Mouse (Mus musculus) lung, postnatal 25 days (tissue): ENCODE results near the gene Maip1.

Source experiments
- DNase-seq: peaks from one replicate; pipeline ENCODE4 v3.0.0; 2022; ENCODE audit warnings: low spot score

Maip1 gene

DNA sequence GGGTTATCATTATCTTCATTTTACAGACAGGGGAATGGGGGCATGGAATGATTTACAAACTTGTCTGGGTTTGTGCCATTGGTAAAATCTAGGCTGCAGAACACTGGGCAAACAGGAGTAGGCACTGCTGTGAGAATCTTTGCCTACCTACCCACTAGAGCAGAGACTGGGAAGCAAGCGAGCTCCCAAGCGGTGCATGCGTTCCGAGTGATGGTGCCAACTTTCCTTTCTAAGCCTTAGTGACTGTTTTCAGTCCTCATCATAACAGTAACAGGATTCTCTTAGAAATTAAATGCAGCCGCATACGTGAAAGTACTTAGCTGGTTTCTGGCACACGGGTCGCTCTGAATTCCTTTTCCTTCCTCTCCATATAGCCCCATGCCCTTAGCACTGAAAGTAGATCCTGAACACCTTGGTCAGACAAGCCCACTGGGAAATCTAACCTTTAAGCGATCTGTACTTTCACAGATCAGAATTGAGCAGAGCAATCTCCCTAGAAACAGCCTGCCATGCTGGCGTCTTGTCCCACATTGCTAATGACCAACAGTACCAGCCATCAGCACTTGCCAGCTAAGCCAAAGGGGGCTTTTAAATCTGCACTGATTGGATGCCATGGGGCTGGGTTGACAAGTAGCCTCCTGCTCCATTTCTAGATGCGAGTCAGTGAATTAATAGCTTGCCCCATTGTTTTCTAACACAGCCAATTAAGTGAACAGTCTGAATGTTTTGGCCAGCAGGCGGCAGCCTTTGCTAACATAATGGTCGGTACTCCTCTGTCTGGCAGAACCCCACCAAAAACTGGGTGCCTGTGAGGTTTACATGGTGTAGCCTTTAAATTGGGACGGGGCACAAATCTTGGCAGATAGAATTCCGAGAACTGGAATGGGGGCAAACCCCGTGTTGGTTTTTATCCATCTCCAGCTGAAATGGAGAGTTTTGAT lies 22.5 kb downstream of the Maip1 start:
- peak; percentile 83 for DNase-seq

DNA sequence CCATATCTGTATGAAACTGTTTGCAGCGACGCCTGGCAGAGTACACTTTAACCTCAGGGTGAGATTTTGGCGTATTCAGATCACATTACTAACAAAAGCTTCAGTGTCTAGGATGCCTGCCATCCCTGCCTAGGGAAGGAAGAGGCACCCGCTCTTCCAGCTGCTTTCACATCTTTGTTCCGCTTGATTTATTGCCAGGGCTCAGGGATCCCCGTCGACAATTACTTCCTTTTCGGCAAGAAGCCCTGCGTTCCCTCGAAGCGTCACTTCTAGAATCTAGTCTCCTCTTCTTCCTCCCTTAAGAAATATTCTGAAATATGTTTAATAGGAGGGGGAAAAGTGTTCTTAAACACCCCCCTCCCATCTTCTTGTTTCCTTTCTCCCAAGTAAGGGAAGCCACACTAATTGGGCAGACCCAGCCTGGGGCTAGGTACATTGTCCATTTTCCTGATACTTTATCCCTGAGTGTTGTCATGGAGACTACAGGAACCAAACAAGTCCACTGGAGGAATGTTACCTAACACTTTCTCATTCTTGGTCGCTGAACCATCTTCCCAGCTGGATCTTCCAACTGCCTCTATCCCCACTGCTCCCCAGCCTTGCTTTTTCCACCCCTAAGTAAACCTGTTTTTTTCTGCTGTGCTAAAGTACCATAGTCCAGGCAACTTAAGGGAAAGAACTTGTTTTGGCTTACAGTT lies 23.8 kb downstream of the Maip1 start:
- no peak for DNase-seq

DNA sequence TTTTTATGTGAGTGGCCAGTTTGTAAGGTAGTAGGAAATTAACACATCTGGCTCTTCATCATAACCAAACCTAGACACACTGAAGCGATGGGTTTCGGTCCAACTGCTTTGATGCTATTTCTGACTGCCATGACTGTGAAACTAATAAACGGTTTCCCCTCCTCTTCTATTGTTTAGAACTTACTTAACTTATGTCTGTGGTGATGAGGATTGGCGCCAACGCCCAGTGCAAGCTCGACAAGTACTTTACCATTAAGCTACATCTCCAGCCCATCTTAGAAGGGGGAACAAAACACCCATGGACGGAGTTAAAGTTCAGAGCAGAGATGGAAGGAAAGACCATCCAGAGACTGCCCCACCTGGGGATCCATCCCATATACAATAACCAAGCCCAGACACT lies 27.0 kb downstream of the Maip1 start:
- DNase-seq = no peak

DNA sequence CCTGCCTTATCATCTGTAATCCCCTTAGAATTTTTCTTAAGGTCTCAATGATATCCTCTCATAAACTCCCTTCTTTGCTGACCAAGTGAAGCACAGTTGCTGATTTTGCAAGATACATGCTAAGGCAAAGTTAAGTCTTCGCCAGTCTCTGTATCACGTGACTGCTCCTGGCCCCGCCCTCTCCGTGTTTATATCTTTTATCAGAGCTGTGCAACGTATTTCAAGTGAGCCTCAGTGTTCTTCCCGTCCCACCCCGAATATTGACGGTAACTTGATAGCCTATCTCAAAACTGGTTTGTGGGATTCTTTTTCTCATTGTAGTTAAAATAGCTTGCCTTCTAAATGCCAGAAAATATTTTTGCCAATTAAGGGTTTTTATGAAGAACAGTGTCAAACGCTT lies 30.3 kb downstream of the Maip1 start:
- peak; percentile 69 for DNase-seq

DNA sequence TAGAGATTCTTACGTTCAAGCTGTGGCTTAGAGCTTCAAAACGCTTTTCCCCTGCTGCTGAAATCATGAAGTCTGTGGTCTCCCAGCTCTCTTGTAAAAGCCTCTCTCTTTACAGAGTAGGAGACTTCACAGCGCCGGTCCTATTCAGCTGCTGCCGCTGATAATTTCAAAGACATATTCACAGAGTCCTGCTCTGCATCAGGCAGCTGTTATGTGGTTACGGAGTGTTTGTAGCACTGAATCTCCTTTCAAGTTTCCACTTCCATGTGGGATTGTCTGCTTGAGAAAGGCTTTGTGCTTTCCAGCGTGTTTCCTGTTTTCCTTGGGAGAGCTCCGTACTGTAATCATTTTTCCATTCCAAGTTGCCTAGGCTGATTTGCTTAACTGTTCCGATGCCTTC lies 30.8 kb downstream of the Maip1 start:
- DNase-seq = peak; percentile 13

DNA sequence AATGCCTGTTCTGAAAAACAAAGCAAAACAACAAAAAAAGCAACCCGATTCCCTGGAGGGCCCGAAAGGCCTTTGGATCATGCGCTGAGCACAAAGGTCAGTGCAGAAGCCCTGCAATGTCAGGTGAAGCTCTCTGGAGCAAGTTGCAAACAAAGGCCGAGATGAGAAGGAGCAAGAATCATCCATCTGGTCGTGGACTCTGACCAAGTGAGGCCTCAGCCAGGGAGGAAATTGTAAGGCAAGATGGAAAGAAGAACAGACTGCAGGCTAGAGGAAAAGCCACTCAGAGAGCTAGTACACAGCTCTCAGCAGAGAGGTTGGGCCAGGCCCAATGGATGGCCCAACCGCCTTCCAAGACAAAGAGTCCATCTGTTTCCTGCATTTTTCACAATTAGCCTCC lies 32.9 kb downstream of the Maip1 start:
- no peak for DNase-seq

DNA sequence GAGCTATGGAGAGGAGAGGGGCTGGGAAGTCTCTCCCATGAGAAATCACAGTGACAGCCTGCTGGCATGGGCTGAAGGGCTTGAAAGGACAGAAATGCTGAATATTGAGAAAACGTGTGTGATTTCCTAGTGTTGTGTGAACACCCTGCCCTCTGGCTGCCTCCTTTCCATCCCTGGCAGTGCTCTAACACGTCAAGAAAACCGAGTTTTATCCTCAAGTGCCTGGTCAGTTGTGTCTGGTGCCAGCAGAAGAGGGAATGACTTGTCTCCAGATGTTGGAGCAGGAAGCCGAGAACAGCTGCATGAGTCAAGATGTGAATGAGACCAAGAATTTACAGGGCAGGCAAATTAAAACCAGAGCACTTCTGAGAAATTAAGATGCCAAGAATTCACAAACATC lies 34.6 kb downstream of the Maip1 start:
- DNase-seq = no peak

DNA sequence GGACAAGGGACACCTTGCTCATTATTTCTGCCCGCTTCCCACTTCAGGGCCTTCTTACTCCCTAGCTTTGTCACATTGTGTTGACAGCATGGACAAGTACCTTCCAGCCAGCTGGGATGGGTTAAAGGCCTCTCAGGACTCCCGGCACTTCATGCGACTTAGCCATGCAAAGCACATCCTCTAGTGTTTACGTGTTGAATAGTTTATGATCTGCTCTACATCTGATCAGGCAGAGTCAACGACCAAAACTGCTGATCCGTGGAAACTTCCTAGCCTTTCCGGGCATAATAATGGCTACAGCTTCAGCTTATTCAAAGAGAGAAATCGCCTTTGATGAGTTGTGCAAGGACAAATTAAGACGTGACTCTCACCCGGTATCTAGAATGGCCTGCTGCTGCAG lies 39.6 kb downstream of the Maip1 start:
- DNase-seq = no peak

DNA sequence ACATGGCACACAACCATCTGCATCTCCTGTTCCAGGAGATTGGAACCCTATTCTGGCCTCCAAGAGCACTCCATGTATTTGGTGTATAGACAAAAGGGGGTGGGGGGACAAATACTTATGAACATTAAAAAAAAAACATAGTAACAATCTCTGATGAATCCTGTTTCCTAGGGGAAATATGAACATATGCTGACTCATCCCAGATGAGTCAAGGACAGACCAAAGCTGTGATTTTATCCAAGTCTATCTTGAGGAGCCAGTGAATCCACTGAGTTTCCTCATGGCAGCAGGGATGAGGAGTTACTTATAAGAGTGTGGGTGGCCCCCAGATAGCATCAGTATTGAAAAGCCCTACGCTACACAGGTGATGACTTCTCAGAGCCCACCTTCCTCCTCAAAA lies 44.1 kb downstream of the Maip1 start:
- no peak for DNase-seq

DNA sequence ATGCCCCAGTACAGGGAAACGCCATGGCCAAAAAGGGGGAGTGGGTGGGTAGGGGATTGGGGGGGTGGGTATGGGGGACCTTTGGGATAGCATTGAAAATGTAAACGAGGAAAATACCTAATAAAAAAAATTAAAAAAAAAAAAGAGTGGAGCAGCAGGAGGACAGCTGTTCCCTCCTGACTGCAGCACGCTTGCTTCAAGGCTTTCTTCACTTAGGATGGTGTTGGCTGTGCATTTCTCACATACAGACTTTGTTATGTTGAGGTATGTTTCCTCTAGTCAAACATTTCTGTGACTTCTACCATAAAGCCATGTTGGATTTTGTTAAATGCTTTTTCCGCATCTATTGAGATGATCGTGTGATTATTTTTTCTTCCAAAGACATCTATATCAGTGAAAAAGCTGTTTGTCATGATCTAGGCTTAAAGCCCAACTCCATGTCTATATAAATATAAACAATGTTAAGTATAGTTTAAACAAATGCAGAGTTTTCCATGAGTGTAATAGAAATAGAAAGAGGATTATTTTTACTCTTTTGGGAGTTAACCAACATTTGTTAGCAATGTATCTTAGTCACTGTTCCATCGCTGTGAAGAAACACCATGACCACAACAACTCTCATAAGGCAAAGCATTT lies 54.3 kb downstream of the Maip1 start:
- DNase-seq = no peak
